Mouse (Mus musculus) lung, postnatal 25 days (tissue): ENCODE measurements around the gene Zfp423.
A peak's percentile ranks its signal among the peaks of the same experiment; 100 is the strongest.

Experiments used
- DNase-seq: peaks from one replicate; pipeline ENCODE4 v3.0.0; 2022; ENCODE audit warnings: low spot score

Zfp423 gene

DNA sequence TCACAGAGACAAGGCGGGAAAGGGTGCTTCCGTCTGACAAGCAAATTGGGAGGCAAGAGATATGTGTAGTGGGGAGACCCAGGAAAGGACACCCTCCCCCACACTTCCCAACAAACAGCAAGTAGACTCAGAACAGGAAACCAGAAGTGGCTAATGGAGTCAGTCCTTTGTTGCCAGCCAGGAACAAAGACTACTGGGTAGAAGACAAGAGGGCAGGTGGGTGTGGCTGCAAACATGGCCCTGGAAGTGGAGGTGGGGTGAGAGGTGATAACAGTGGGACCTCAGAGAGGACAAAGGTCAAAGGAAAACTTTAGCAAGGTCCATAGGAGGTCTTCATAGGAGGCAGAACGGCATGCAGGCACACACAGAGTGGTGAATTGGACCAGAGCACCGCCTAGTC, 265.7 kb downstream of the Zfp423 start:
- DNase-seq = no peak

DNA sequence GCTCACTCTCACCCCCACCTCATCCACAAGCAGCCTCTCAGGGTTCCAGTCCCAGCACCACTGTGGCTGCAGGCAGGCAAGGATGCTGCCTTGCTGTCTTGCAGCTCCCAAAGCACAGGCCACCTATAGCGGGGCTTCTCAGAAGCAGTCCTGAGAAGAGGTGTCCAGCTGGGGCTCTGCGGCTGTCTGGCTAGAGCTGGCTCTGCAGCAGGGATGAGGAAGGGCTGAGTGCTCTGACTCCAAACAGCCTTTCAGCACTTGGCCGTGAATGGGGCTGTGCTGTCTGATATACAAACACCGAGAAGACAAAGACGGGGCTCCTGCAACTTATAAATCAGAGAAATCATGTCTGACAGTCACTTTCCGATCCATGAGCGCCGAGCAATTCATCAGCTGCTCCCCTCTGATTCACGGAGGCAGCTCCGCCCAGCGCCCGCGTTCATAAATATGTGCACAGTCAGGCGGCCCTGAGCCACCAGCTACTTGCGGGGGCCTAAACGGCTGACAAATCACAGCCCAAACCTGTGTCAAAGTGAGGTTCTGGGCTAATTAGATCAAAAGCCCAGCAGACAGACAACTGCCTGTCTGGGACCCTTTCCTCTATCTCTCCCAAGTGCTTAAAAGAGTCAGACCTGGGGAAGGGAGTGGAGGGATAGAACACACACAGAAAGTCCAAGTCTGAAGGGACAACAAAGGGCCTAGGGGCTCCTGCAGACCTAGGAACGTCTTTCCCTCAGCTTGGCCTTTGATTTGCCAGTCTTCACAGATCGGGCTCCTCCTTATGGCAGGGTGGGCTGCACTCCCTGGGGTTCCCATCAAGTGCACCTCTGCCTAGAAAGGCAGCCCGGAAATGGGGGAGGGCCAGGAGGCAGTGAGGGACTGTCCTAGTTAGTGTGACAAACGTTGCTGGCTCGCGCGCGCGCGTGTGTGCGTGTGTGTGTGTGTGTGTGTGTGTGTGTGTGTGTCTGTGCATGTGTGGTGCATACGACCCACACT, 269.0 kb downstream of the Zfp423 start:
- no peak for DNase-seq

DNA sequence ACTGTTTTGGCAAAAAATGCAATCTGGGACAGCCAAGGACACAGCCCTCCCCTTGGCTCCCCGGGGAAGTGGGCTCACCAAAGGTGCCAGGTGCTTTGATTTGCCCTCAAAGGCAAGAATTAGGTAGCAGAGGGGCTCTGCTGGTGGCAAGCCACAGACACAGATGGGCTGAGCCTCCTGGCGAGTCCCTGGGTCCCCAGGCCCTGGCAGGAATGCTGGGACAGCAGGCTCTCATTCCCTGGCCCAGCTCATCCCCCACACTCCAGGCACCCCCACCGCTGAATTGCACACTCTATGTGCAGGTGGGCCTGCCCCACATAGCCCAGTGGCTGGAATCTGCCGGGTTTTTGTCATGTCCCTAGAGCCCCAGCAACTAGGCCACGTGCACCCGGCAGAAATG, 270.2 kb downstream of the Zfp423 start:
- no peak for DNase-seq

DNA sequence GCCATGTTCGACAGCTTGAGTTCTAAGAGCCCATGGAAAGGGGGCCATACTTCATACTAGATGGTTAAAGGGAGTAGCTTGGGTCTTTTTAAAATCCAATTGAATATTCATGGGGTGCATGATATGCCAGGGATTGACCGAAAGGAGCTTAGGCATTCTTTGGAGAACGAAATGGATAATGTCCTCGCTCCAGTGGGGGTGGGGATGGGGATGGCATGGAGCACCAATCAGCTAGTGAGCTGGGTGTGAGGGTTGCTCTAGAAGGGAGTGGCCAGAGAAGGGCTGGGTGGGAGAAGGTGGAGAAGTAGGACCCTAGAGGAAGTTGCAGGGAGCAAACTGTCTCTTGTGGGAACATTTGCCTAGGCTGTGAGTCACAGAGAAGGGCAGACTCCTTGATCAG, 271.0 kb downstream of the Zfp423 start:
- no peak for DNase-seq

DNA sequence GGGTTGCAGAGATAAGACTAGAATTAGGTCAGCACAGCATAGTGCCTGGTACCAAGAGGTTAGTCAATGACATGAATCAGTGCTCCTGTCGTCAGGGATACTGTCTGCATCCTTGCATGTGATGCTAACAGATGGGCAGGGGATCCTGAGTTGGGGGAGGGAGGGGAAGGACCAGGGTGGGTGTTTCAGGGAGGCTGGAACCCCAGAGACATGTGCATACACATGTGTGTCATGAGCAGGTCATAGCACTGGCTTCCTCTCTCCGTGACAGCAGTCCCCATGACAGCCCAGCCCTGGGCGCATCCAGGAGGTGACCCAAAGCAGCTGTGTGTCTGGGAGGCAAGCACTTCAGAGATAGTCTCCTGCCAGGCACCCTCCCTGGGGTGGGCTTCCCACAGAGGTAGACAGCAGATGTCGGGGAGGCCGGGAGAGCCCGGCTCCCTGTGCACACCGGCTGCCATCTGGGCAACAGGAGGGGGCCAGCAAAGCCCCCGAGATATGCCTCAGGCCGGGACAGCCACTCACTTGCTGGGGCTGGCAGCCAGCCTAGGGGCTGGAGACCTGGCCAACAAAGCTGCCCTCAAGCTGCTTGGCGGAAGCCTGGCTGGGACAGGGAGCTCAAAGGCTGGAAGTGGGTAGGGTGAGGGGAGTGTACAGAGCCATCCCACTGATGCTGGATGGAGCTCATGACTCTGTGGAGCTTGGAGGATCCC, 272.3 kb downstream of the Zfp423 start:
- no peak for DNase-seq

DNA sequence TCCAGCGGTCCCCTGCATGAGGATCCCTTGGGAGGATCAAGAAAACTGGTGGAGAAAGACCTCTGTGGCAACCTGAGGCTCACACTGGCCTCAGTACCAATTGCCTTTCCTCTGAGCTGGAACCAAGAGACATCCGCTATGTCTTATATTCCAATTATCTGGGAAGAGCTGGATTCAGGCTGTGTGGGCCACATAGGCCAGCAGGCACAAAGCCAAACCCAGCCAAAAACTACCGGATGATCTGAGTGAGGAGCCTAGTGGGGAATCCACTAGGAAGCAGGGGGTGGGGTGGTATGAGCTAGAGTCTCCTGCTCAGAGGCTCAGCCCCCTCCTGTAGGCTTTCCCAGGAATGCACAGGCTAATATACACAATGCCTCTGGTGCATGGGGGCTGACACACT, 273.4 kb downstream of the Zfp423 start:
- DNase-seq = no peak

DNA sequence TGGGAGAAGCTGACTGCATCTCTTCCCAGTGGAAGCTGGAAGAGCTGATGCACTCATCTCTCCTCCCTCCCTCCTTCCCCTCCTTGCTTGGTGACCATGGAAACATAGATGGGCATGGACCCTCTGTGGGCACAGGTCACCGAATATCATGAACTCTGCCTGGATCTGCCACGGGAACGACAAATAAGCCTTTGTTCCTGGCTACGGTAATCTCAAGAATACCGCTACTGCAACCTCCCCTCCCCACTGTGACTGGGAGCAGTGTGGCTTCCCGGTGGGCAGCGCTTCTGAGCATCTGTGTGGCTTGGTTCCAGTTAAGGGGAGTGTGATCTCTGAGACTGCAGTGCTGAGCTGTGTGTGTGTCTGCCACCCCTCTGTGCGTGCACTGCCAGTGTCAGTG, 274.0 kb downstream of the Zfp423 start:
- no peak for DNase-seq

DNA sequence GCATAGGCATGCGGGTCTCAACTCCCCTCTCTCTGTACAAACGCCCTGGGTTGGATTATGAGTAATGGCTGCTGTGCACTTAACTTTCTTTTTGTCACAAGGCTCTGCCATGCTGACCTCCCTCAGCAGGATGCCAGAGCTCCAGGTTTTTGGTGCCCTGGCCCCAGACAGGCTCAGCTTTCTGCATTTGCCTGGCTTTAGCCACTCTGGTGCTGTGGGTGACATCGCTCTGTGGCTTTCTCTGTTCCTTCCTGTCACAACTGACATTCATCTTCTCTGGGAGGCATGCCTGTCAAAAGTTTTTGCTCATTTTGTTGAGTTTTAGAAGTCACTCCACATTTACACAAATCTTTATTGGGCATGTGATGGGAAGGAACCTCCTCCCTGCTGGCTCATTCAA, 277.3 kb downstream of the Zfp423 start:
- no peak for DNase-seq

DNA sequence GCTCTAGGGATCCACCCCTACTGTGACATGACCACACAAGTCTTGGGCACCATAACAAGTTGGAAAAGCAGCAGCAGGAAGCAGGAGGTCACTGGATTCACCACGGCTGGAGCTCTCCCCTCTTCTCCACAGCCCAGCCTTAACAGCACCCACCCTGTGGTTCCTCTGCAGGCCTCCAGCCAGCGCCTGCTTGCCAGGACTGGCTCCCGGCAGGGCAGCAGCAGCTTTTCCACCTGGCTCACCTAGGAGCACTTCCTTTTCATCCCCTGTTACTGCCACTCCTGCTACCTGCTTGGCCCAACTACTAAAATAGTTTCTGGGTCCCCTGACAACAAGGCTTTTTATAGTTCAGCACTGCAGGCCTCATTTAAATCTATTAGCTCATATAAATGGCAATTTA, 279.4 kb downstream of the Zfp423 start:
- DNase-seq = no peak

DNA sequence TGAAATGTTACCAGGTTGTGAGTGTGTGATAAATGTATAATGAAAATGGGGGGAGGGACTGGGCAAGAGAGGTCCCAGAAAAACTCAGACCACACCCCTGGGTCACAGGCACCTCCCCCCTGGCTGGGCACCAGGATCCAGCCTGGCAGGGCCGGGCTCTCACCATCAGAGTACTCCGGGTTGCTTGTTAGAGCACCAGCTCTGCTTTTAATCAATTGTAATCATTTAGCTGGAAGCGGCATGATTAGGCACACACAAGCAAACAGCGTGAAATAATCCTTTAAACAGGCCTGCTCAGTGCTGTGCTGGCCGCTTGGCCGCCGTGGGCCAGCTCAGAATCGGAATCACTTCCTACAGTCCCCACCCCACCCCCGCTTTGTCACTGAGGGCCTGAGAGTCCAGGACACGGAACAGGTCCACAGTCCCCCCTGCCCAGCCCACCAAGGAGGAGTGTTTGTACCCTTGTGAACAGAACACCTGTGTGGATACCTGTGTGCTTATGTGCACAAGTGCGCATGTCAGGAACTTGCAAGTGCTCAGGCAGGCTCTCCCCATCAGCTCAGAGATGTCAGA, 279.9 kb downstream of the Zfp423 start:
- DNase-seq = no peak

DNA sequence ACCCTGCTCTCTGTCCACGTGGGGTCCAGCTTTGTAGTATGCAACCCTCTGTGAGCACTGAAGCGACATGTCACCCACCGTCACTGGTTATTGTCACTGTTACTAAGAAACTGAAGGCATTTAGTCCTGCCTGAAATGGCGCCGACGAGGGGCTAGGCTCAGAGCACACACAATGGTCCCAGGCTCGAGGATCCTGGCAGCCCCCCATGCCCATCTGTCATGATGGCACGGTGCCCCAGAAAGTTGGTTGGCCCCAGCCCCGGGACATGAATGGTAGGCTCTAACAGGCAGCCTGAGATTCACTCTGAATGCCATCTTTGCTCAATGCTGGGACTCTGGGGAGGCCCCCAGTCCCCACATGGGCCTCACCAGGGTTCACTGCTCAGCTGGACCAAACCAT, 284.0 kb downstream of the Zfp423 start:
- no peak for DNase-seq

DNA sequence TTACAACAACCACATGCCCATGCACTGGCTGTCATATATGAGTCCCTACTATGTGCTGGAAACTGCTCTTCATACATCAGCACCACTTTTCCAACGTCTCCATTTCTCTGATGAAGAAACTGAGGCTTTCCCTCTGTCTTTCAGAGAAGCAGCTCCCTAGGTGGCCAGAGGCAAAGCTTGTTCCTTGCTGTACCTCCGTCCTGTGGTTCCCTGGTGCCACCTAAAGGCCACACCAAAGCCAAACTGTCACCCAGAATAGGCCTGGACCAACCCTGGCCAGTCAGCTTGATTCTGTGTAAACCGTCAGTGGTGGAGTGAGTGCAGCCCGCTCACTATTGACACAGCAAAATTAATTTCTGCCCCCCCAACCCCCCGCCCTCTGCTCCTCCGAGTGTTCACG, 285.2 kb downstream of the Zfp423 start:
- DNase-seq = no peak

DNA sequence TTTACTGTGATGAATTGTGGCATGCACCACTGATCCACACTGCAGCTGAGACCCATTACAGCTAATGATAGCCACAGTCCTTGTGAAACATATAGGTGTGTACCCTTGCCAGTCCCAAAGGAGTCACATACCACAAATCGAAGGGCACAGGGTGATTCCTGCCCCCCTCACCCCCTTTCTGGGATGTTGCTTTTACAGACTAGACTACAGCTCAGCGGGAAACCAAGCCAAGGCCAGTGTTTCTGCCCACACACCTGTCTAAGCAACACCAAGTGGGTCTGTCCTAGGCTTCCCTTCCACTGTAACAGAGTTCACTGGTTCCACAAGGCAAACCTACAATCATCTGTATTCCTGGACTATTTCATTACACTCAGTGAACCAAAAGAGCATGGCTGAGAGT, 287.2 kb downstream of the Zfp423 start:
- DNase-seq = no peak

DNA sequence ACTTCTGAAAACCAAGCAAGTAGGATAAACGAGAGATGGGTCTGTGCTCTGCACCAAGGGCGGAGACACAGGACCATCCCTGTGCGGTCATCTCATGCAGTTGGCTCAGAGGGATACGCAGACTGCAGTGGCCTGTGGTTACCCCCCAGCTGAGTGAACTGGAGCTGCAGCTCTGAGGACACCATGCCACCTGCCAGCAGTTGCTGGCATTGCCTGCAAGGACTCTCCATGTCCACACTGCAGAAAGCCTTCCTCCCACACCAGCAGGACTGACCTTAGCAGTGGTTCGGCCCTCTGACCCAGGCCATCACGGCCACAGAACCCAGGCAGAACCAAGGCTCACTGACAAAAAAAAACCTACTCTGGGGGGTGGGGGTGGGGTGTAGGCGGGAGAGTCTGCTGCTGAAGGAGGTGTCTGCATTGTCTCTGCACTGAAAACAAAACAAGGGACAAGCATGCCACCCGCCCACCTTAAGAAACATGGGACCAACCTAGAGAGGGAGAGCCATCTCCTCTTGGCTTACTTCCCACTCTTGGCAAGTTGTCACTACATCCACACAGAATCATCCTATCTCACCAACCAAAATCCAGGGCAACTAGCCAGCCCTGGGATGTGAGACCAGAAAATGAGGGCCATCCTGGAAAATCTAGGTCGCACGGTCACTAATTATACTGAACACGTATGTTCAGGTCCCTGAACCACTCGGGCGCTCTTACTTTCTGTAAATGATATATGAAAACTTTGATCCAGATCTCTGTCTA, 288.0 kb downstream of the Zfp423 start:
- no peak for DNase-seq

DNA sequence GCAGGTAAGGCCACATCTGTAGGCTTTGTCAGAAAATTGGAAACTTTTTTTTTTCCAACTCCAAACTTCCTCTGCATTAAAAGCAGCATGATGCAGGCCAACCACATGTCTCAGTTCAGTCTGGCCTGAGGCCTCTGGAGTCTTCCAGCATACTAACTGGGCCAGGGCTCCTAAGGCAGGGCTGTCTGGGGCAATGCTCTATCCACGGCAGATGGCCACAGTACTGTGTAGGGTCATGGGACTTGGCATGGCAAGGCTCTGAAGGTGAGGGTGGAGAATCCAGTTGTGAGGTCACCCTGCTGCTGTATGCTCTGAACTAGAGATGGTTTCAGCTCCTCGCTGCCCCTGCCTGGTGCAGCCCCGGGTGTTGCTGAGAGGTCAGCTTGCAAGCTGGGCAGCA, 289.2 kb downstream of the Zfp423 start:
- no peak for DNase-seq

DNA sequence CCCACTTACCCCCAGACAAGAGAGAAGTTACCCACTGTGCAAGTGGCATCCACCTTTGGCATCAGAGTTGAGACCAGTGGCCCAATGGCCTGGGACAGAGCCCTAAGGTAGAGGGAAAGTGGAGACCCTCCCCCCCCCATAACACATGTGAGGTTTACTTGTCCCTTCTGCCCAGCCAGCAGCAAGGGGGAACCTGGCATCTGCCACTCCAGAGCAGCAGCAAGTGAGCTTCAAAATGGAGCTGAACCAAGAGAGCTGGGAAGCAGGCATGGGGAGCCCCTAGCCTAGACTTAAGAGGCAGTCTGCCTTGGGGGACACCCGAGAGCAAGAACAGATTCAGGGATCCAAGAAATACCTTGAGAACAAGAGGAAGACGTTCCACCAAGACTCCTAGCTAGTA, 290.7 kb downstream of the Zfp423 start:
- DNase-seq = no peak

DNA sequence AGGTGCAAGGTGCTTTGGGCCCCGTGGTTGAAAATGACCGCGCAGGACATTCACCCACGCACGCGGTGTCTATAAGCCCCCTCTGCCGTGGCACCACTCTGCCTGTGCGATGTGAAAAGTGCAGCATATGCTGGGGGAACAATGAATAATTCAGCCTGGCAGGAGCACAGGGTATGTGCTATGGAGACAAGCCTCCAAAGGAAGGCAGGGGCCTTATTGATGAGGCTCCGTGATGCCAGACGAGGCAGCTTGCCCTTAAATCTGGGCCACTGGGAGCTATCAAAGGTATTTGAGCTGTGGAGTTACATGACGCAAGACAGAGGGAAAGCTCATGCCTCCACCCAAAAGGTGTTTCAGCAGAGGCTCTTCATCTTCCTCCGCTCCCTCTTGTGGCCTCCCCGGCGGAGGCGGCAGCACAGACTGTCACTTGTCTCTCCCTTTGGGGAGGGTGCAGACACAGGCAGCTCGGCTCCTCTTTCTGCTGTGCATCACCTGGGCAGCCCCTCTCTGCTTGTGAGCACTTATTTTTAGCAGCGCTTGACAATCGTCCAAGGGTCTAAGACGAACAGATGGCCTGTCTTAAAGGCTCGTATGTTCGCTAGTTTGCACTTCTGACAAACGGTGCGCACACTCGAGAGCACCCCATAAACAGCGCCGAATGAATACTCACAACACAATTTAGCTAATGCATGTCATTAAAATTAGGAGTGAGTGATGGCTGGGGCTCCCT, 291.3 kb downstream of the Zfp423 start:
- DNase-seq = no peak

DNA sequence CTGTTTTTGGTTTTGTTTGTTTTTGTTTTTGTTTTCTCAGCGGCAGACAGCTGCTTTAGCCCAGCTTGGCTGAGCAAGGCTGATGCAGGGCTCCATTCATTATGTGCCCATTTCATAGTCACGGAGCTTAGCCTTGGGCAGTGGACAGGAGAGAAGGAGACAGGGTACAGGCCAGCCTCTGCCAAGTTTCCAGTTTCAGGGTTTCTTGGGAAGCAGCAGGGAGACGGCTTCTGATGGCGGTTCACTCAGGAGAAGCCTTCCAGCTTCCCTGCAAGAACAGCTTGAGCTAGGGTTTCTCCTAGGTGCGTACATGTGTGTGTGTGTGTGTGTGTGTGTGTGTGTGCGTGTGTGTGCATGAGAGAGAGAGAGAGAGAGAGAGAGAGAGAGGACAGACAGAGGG, 292.1 kb downstream of the Zfp423 start:
- no peak for DNase-seq

DNA sequence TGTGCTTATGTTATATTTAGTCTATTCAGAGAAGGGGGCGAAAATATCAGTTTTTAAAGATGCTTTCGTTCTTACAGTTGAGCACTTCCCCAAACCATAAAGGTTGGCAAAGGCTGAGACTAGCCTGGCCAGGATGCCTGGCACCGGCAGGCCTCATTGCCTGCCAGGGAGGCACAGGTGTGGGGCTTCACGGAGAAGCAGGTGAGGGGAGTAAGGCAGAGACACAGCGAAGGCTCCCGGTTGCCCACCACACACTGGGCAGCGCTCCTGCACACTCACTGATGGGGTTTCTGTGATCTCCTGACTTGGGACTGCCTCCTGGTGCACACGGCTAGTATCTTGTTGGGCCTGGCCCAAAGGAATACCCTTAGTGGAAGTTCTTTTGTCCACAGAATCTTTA, 294.1 kb downstream of the Zfp423 start:
- DNase-seq = no peak

DNA sequence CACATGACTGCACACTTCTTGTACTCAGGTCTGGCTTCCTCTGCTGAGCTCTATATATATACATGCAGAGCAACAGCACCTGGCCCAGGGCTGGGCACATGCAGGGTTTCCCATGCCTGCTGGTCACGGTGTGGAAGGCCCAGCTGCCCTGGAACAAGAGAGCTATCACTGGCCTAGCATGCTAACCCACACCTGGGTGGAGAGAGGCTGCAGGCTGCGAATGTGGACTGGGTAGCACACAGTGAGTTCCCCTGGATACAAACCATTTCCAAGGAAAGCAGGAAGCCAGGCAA, 295.2 kb downstream of the Zfp423 start:
- no peak for DNase-seq

DNA sequence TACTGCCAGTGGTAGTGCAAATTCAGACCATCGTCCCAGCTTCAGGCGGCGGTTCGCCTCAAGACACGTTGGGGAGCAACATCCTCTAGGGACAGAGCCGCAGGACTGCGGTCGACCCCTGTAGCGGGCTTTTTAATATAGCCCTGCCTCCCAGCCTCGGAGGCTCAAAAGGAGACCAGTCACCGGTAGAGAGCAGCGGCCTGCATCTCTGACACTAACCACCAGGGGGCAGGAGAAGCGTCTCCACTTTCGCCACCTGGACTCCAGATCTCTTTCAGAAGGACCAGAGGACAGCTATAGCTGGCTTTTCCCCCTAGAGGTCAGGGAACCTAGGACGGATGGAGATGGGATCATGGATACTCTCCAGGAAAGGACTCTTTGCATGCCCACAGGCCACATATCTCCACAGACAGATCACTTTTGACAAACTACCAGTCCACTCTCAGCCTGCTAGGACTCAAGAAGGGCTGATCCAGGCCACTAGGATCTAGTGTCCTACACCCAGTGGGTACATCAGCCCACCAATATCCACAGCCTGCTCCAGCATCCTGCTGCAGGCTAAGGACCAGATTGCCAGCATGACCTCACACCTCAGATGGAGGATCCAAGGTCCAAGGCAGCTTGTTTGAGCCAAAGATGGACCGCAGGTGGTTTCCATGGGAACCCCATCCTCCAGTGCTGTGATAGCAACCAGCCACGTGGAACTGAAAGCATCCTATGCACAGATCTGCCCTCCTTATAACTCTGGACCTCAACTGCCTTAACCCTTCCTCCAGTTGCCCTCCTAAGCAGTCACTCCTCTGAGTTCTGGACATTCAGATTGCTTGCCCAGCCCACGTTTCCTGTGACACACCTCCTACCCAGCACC, 295.8 kb downstream of the Zfp423 start:
- DNase-seq = peak; percentile 65
